Mouse (Mus musculus) bone marrow, adult 2 months (tissue): ENCODE measurements around the gene Tmprss9.

Source experiments
- CTCF ChIP-seq: fragments of 200-500 bp; IDR thresholded peaks from 2 replicates; pipeline ENCODE4 v1.5.1; 2011; ENCODE audit warnings: low read length, control low read depth; ENCODE audit not compliant: control insufficient read depth, insufficient read depth
- POLR2A ChIP-seq: fragments of 200-500 bp; IDR thresholded peaks from 2 replicates; pipeline ENCODE4 v1.6.1; 2011; ENCODE audit warnings: low read depth, mild to moderate bottlenecking, control low read depth, low read length, borderline replicate concordance; ENCODE audit not compliant: control insufficient read depth

DNA sequence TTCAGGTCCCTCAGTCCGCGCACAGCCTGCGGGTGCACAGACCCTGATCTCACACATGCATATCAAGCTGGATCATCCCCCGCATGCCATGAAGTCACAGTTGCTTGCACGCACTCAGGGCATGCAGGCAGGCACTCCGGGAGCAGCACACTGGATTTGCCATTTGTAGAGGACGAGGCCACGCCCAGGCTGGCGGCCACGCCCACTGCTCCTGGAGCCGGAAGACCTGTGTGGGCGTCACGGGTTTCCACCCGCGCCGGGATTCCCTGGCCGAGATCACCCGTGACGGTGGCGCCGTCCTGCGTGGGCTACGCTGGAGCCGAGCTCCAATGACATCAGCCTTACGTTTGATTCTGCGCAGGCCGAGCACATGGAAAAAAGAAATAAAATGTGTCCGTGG, 68.0 kb downstream of the Tmprss9 start:
- TF ChIP-seq POLR2A (peak; percentile 37; the same call in 1 of the 2 replicates), CTCF (no peak)
